Mouse (Mus musculus) brain, embryonic 14.5 days (tissue): ENCODE measurements around the gene Myo7a.

ENCODE experiments used
- CTCF ChIP-seq: fragments of 200-500 bp; IDR thresholded peaks from 2 replicates; pipeline ENCODE4 v1.5.1; 2012; ENCODE audit warnings: inconsistent platforms, mild to moderate bottlenecking, moderate library complexity, borderline replicate concordance; ENCODE audit not compliant: insufficient read depth, insufficient read length; ENCODE audit errors: extremely low read depth
- POLR2A ChIP-seq: fragments of 200-500 bp; IDR thresholded peaks from 2 replicates; pipeline ENCODE4 v1.6.1; 2012; ENCODE audit warnings: mild to moderate bottlenecking, inconsistent platforms, borderline replicate concordance; ENCODE audit not compliant: poor library complexity, insufficient read depth, insufficient read length, severe bottlenecking; ENCODE audit errors: extremely low read depth

DNA sequence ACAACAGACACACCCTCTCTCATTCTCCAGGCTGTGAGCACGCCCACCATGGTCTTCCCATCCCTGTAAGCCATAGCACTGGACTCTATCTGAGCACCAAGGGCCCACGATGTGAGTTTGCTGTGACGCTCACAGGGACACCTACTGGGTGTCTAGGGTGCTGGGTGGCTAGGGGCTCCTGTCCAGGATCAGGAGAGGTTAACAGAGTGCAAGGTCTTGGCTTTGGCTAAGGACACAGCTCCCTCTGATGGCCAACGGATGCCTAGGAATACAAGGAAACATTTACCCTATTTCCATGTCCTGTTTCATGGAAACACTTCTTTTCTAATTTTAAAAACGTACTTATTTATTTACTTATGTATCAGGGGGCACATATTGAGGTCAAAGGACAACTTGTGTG is 31.2 kb upstream of the Myo7a start:
- TF ChIP-seq CTCF (no peak), POLR2A (no peak)
